Mouse (Mus musculus): ENCODE results near the gene Crb1.
A peak's percentile ranks its signal among the peaks of the same experiment; 100 is the strongest.

GRCm38 (mm10) chr1:139234611-139235568, 142.0 kb downstream of the Crb1 start:
- TF ChIP-seq USF1 (IDR thresholded peaks at IDR 0.05; ENCODE audit: low read depth) (no peak), POLR2A (IDR thresholded peaks at IDR 0.05; ENCODE audit: insufficient read length, low read depth) (no peak), TCF3 (IDR thresholded peaks at IDR 0.05; ENCODE audit: insufficient read length, low read depth) (no peak), MYOG (IDR thresholded peaks at IDR 0.05; ENCODE audit: control insufficient read depth in 1 of 3, insufficient read depth in 1 of 3, insufficient read length in 2 of 3, low read depth in 2 of 3) (no peak), SRF (IDR thresholded peaks at IDR 0.05; ENCODE audit: control insufficient read depth, insufficient read length, low read depth) (no peak), MAX (IDR thresholded peaks at IDR 0.05; ENCODE audit: low read depth) (no peak), CEBPB (IDR thresholded peaks at IDR 0.05; ENCODE audit: insufficient read depth, poor library complexity, severe bottlenecking) (no peak), POLR2AphosphoS2 (IDR thresholded peaks at IDR 0.05; ENCODE audit: insufficient read length, low read depth) (no peak), E2F4 (IDR thresholded peaks at IDR 0.05; ENCODE audit: insufficient read depth) (no peak), TCF12 (IDR thresholded peaks at IDR 0.05; ENCODE audit: insufficient read depth, poor library complexity, severe bottlenecking) (no peak), REST (IDR thresholded peaks at IDR 0.05; ENCODE audit: insufficient read depth, insufficient read length) (no peak), MYOD1 (IDR thresholded peaks at IDR 0.05; ENCODE audit: control insufficient read depth in 1 of 3, insufficient read length in 2 of 3, low read depth in 2 of 3) (peak in 2 of 3 experiments; percentile 23 to 71)
